Mouse (Mus musculus) hindbrain, embryonic 14.5 days (tissue): ENCODE results near the gene Hoxb3. TPM values are rescaled to one million over a fixed set of nuclear protein-coding genes. Genes with fewer than 3 reads are reported as not detected.

Source experiments
- ATAC-seq: fragments of 200-750 bp; cut with Nextera tagmentation; 2 replicates; pipeline ENCODE4 v1.8.0; 2017; ENCODE audit warnings: moderate number of reproducible peaks, mild to moderate bottlenecking, moderate TSS enrichment, moderate library complexity; ENCODE audit not compliant: low FRiP score
- DNase-seq: peaks from one replicate; pipeline ENCODE4 v3.0.0-alpha.2; 2015; ENCODE audit warnings: low spot score
- H3K27ac ChIP-seq: fragments of 300-500 bp; sonication (generic); 2 replicates; pipeline ENCODE4 v1.5.1; 2014; ENCODE audit warnings: mild to moderate bottlenecking, moderate library complexity
- H3K27me3 ChIP-seq: fragments of 300-500 bp; sonication (generic); 2 replicates; pipeline ENCODE4 v1.6.1; 2014; ENCODE audit warnings: mild to moderate bottlenecking, low read length, mixed read lengths; ENCODE audit not compliant: control insufficient read depth, insufficient read depth
- H3K36me3 ChIP-seq: fragments of 300-500 bp; sonication (generic); replicated peaks from 2 replicates; pipeline ENCODE4 v1.6.1; 2014; ENCODE audit not compliant: control insufficient read depth, insufficient read depth
- H3K4me1 ChIP-seq: fragments of 300-500 bp; sonication (generic); replicated peaks from 2 replicates; pipeline ENCODE4 v1.6.1; 2014; ENCODE audit warnings: antibody characterized with exemption, low read length, mixed read lengths; ENCODE audit not compliant: control insufficient read depth, insufficient read depth
- H3K4me2 ChIP-seq: fragments of 300-500 bp; sonication (generic); replicated peaks from 2 replicates; pipeline ENCODE4 v1.6.1; 2014; ENCODE audit warnings: mild to moderate bottlenecking, moderate library complexity
- H3K4me3 ChIP-seq: fragments of 300-500 bp; sonication (generic); replicated peaks from 2 replicates; pipeline ENCODE4 v1.5.1; 2014; ENCODE audit warnings: mild to moderate bottlenecking, low read length
- H3K9ac ChIP-seq: fragments of 300-500 bp; sonication (generic); 2 replicates; pipeline ENCODE4 v1.6.1; 2014
- H3K9me3 ChIP-seq: fragments of 300-500 bp; sonication (generic); 2 replicates; pipeline ENCODE4 v1.6.1; 2016; ENCODE audit warnings: low read length; ENCODE audit not compliant: control insufficient read depth
- WGBS: fragments of 180-500 bp; shearing (Covaris S2); extraction: QIAGEN DNeasy Blood & Tissue Kit; methylation state at CpG from one replicate; pipeline ENCODE4 v1.1.7; 2014; 5-methylcytosine and 5-hydroxymethylcytosine counted together
- polyA plus RNA-seq: library from polyadenylated mRNA; unstranded; fragments of >200 nt; fragmentation: Nextera tagmentation; extraction: Ambion mirVana; gene quantifications from 2 replicates; pipeline ENCODE4 v1.2.1, GENCODE M21; 2014

The Hoxb3 gene
- polyA plus RNA-seq, 1 experiment from 2014 or later, result 17.2 TPM

- Histone ChIP-seq H3K4me2 (peak overlapping the region; percentile 77), H3K36me3 (0 out of 2 replicates have a peak, but pooled peaks cover 6% of the 10 kb centered on the region), H3K9ac (peak overlapping the region; percentile 97), H3K4me1 (peaks cover 21% of the 10 kb centered on the region), H3K27me3 (peaks cover 87% of the 10 kb centered on the region), H3K27ac (peak overlapping the region; percentile 99), H3K4me3 (peak overlapping the region; percentile 48), H3K9me3 (no peaks in the 10 kb centered on the region)
- ATAC-seq (no peak), DNase-seq (no peak)
- 2% methylated on average over 17 of the region's 17 CpGs for WGBS
Measured at GRCm38 (mm10) chr11:96333241-96334001, 10.3 kb downstream of the Hoxb3 start.

- no peak for ATAC-seq
- DNase-seq, result no peak
- Histone ChIP-seq H3K4me3 (peak overlapping the region; percentile 48), H3K36me3 (0 out of 2 replicates have a peak, but pooled peaks cover 6% of the 10 kb centered on the region), H3K9ac (peak overlapping the region; percentile 97), H3K4me2 (peak overlapping the region; percentile 77), H3K4me1 (peaks cover 25% of the 10 kb centered on the region), H3K27me3 (peaks cover 87% of the 10 kb centered on the region), H3K9me3 (no peaks in the 10 kb centered on the region), H3K27ac (peak overlapping the region; percentile 99)
- WGBS, result 6% methylated on average over 2 of the region's 2 CpGs
Measured at GRCm38 (mm10) chr11:96334002-96334364, 10.9 kb downstream of the Hoxb3 start.

- peak overlapping the region; percentile 48 for H3K4me3 ChIP-seq
- peaks cover 87% of the 10 kb centered on the region for H3K27me3 ChIP-seq
- 22% methylated on average over 3 of the region's 3 CpGs for WGBS
- H3K4me1 ChIP-seq, result peaks cover 27% of the 10 kb centered on the region
- H3K9me3 ChIP-seq, result no peaks in the 10 kb centered on the region
- no peak for ATAC-seq
- peak overlapping the region; percentile 97 for H3K9ac ChIP-seq
- H3K27ac ChIP-seq, result peak overlapping the region; percentile 99
- no peak for DNase-seq
- 0 out of 2 replicates have a peak, but pooled peaks cover 6% of the 10 kb centered on the region for H3K36me3 ChIP-seq
- H3K4me2 ChIP-seq, result peak overlapping the region; percentile 77
Measured at GRCm38 (mm10) chr11:96334998-96335397, 11.9 kb downstream of the Hoxb3 start.

GRCm38 (mm10) chr11:96336597-96336996 is 13.5 kb downstream of the Hoxb3 start:
- H3K9me3 ChIP-seq, result no peaks in the 10 kb centered on the region
- 0 out of 2 replicates have a peak, but pooled peaks cover 6% of the 10 kb centered on the region for H3K36me3 ChIP-seq
- H3K4me3 ChIP-seq, result peak overlapping the region; percentile 48
- H3K4me2 ChIP-seq, result peak overlapping the region; percentile 77
- ATAC-seq (no peak), DNase-seq (no peak)
- H3K4me1 ChIP-seq, result peaks cover 27% of the 10 kb centered on the region
- H3K27ac ChIP-seq, result peak overlapping the region; percentile 99
- H3K27me3 ChIP-seq, result peaks cover 81% of the 10 kb centered on the region
- H3K9ac ChIP-seq, result peak overlapping the region; percentile 97
- WGBS, result 6% methylated on average over 2 of the region's 2 CpGs

GRCm38 (mm10) chr11:96337026-96337425 is 13.9 kb downstream of the Hoxb3 start:
- peak overlapping the region; percentile 48 for H3K4me3 ChIP-seq
- peak overlapping the region; percentile 99 for H3K27ac ChIP-seq
- 0 out of 2 replicates have a peak, but pooled peaks cover 6% of the 10 kb centered on the region for H3K36me3 ChIP-seq
- 0% methylated on average over 6 of the region's 6 CpGs for WGBS
- peaks cover 27% of the 10 kb centered on the region for H3K4me1 ChIP-seq
- peak overlapping the region; percentile 77 for H3K4me2 ChIP-seq
- H3K9ac ChIP-seq, result peak overlapping the region; percentile 97
- ATAC-seq, result no peak
- peaks cover 81% of the 10 kb centered on the region for H3K27me3 ChIP-seq
- no peaks in the 10 kb centered on the region for H3K9me3 ChIP-seq
- no peak for DNase-seq

- Histone ChIP-seq H3K27ac (peak overlapping the region; percentile 99), H3K4me3 (peak overlapping the region; percentile 48), H3K9me3 (no peaks in the 10 kb centered on the region), H3K36me3 (0 out of 2 replicates have a peak, but pooled peaks cover under 1% of the 10 kb centered on the region), H3K4me2 (peak overlapping the region; percentile 77), H3K27me3 (peaks cover 77% of the 10 kb centered on the region), H3K4me1 (peaks cover 27% of the 10 kb centered on the region), H3K9ac (peak overlapping the region; percentile 97)
- WGBS, result 12% methylated on average over 7 of the region's 7 CpGs
- ATAC-seq (no peak), DNase-seq (no peak)
Measured at GRCm38 (mm10) chr11:96338957-96339855, 16.1 kb downstream of the Hoxb3 start.

- Histone ChIP-seq H3K4me1 (peaks cover 28% of the 10 kb centered on the region), H3K4me2 (peak overlapping the region; percentile 77), H3K36me3 (0 out of 2 replicates have a peak, but pooled peaks cover 5% of the 10 kb centered on the region), H3K27me3 (peaks cover 70% of the 10 kb centered on the region), H3K27ac (peak overlapping the region; percentile 99), H3K4me3 (peak overlapping the region; percentile 48), H3K9me3 (no peaks in the 10 kb centered on the region), H3K9ac (peak overlapping the region; percentile 97)
- under 1% methylated on average over 33 of the region's 36 CpGs for WGBS
- DNase-seq, result no peak
- ATAC-seq, result peak; percentile 47
Measured at GRCm38 (mm10) chr11:96340698-96341365, 17.7 kb downstream of the Hoxb3 start.

- DNase-seq, result no peak
- Histone ChIP-seq H3K27me3 (peaks cover 71% of the 10 kb centered on the region), H3K9ac (peak overlapping the region; percentile 97), H3K27ac (peak overlapping the region; percentile 99), H3K4me1 (peaks cover 31% of the 10 kb centered on the region), H3K36me3 (0 out of 2 replicates have a peak, but pooled peaks cover 5% of the 10 kb centered on the region), H3K4me2 (peak overlapping the region; percentile 77), H3K4me3 (peak overlapping the region; percentile 48), H3K9me3 (no peaks in the 10 kb centered on the region)
- ATAC-seq, result no peak
- under 1% methylated on average over 40 of the region's 40 CpGs for WGBS
Measured at GRCm38 (mm10) chr11:96341701-96342575, 18.8 kb downstream of the Hoxb3 start.
